Mouse (Mus musculus) E14TG2a.4 (cell line): ENCODE measurements around the gene Zhx3.

Experiments
- CTCF ChIP-seq: conservative IDR thresholded peaks from 2 replicates; pipeline ENCODE4 v1.5.1; 2014; ENCODE audit warnings: low read length
- NANOG ChIP-seq: IDR thresholded peaks from 2 replicates; pipeline ENCODE4 v1.6.1; 2014; ENCODE audit warnings: borderline replicate concordance, low read length, mixed read lengths
- POU5F1 ChIP-seq: IDR thresholded peaks from 2 replicates; pipeline ENCODE4 v1.6.1; 2014; ENCODE audit warnings: low read length, borderline replicate concordance

- TF ChIP-seq CTCF (no peak), POU5F1 (no peak), NANOG (no peak)
These were observed 25.1 kb downstream of the Zhx3 start for GRCm38 (mm10) chr2:160847664-160848063.
